Mouse (Mus musculus) 3T3-L1 (cell line): ENCODE results near the gene Myocos.

ENCODE experiments used
- DNase-seq: peaks from one replicate; pipeline ENCODE4 v3.0.0-alpha.2; 2015; ENCODE audit warnings: low read depth, low spot score

Gene Myocos

GRCm38 (mm10) chr1:162615511-162615910 is 42.5 kb downstream of the Myocos start:
- peak; percentile 71 for DNase-seq

GRCm38 (mm10) chr1:162611191-162611590 is 46.8 kb downstream of the Myocos start:
- no peak for DNase-seq

GRCm38 (mm10) chr1:162609633-162610250 is 48.3 kb downstream of the Myocos start:
- DNase-seq = no peak

GRCm38 (mm10) chr1:162608127-162608526 is 49.9 kb downstream of the Myocos start:
- no peak for DNase-seq

- DNase-seq = no peak
These were observed 56.7 kb downstream of the Myocos start for GRCm38 (mm10) chr1:162601288-162601687.

- DNase-seq = no peak
These were observed 58.4 kb downstream of the Myocos start for GRCm38 (mm10) chr1:162599617-162600016.

- no peak for DNase-seq
These were observed 60.5 kb downstream of the Myocos start for GRCm38 (mm10) chr1:162597379-162598102.
